Mouse (Mus musculus): ENCODE data around the gene Catsperz.

DNA sequence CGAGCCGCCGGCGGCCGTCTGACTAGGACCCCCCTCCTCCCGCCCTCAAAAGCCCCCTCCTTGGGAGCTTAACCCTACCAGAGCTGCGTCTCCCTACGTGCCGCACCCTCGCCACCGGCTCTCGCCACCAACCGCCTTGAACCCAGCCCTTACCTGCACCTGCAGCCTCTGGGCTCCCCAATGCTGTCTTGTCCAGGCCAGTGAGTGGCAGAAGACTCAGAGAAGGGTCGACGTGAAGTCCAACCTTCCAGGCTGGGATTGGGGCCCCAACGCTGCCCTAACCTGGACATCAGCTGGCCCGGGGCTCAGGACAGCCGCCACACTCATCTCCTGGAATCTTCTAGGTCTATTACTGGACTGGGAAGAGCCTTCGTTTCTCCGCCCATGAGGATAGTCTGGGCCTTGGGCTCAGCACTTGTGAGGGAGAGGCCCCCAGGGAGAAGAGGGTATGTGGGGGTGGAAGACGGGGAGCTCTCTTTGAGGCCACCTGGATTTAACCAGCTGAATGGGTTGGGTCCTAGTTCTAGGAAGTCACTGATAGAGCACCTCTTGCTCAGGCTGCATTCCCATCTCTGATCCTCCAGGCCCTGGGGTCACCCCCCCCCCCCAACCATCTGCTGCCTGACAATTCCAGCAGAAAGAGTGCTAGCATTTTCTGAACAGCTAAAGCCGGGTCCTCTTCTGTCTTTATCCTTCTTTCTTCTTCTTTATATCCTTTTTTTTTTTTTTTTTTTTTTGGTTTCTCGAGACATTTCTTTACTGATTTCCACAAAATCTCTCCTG, 9.2 kb upstream of the Catsperz start, which contains the start of gene Kcnk4:
- TF ChIP-seq CTCF (IDR thresholded peaks at IDR 0.05; ENCODE audit: low read depth) (no peak), EP300 (IDR thresholded peaks at IDR 0.05; ENCODE audit: low read depth) (no peak)

Measured in liver, postnatal 0 days (tissue).